Mouse (Mus musculus): Measurements from ENCODE around the gene Gabbr2. TPM values are rescaled to one million over a fixed set of nuclear protein-coding genes. Genes with fewer than 3 reads are reported as not detected.

The Gabbr2 gene
- polyA plus RNA-seq, 1 experiment from 2014 or later, result 0.78 TPM

DNA sequence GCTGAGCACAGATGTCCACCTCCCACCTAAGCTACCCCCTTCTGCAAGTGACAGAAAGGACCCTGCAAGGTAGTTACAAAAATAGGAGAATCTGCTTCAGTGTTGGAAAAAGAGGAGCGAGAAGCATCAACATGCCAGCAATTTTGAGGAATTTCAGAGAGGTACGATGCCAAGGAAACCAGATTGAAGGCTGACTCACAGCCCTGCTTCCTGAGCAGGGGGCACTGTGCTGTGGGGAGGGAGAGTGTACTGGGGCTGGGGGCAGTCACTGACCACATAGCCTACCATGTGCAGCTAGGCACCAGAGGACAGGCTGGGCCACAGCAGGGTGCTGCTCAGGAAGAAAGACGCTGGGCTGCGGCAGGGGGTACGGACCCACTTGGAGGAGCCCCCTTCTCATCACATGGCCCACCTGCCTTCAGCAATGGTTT, 163.5 kb downstream of the Gabbr2 start:
- Histone ChIP-seq H3K4me1 (ENCODE audit: control insufficient read depth, insufficient read depth, low read length) (0 out of 2 replicates have a peak, but pooled peaks cover 9% of the 10 kb centered on the region), H3K9ac (ENCODE audit: low read depth, low read length) (no peak overlapping the region), H3K4me3 (ENCODE audit: low read depth, low read length) (no peak overlapping the region), H3K27ac (replicated peaks; ENCODE audit: low read depth, low read length) (no peak overlapping the region), H3K27me3 (replicated peaks; ENCODE audit: control insufficient read depth, insufficient read depth, low read length) (no peaks in the 10 kb centered on the region), H3K9me3 (ENCODE audit: control insufficient read depth, low read length) (no peaks in the 10 kb centered on the region), H3K36me3 (ENCODE audit: control insufficient read depth, insufficient read depth, low read length) (no peaks in the 10 kb centered on the region), H3K4me2 (ENCODE audit: low read depth, low read length) (no peak overlapping the region)
- ATAC-seq (ENCODE audit: low read depth) (no peak), DNase-seq (ENCODE audit: low spot score) (no peak)
- 62% methylated on average over 5 of the region's 5 CpGs for WGBS

DNA sequence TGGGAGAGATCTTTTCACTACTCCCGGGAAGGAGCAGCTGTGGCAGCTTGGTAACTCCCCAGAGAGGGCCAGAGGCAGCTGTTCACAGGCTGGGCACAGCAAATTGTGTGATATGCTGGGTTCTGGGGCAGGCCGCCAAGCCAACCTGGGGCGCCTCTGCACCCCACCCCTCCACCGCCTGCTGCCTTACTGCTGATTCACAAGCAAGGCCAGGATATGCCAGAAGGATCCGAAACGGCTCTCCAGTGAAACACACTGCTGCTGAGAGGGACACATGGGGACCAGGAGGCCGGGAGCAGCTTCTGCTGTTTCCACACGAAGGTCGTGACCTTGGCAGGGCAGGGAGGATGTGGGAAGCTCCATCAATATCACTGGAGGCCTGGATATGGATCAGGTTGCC, 164.2 kb downstream of the Gabbr2 start:
- Histone ChIP-seq H3K9me3 (ENCODE audit: control insufficient read depth, low read length) (no peaks in the 10 kb centered on the region), H3K4me2 (ENCODE audit: low read depth, low read length) (no peak overlapping the region), H3K27ac (replicated peaks; ENCODE audit: low read depth, low read length) (no peak overlapping the region), H3K9ac (ENCODE audit: low read depth, low read length) (no peak overlapping the region), H3K27me3 (replicated peaks; ENCODE audit: control insufficient read depth, insufficient read depth, low read length) (no peaks in the 10 kb centered on the region), H3K4me3 (ENCODE audit: low read depth, low read length) (no peak overlapping the region), H3K36me3 (ENCODE audit: control insufficient read depth, insufficient read depth, low read length) (no peaks in the 10 kb centered on the region), H3K4me1 (ENCODE audit: control insufficient read depth, insufficient read depth, low read length) (0 out of 2 replicates have a peak, but pooled peaks cover 9% of the 10 kb centered on the region)
- peak; percentile 53 for DNase-seq (ENCODE audit: low spot score)
- WGBS, result 37% methylated on average over 6 of the region's 9 CpGs
- peak; percentile 70 for ATAC-seq (ENCODE audit: low read depth)

DNA sequence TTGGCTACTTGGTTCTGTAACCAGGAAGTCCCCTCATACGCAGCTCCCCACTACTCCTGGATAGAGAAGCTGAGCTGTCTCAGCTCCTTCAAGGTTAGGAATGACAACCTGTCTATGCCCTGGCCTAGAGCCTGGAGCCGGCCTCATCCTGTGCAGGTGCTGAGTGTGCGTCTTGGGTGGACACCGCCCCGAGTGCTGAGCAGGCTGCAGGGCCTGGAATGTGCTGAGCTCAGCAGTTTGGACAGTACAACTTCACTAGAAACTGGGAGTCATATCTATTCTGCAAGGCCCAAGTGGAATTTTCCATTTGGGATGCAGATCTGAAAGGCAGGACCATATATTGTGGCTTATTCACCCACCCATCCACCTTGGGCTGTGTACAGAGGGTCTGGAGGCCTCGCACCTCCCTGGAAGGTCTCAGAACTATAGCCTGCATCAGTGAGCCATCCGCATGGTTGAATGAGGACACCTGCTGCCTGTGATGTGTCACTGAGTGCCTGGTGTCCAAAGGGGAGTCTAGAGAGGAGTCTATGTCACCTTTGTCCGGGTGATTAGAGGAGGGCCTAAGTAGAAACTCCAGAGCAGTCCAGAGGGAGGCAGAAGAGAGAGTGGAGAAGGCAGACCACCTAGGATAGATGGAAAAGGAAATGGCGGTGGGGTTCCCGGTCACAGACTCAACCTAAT, 165.7 kb downstream of the Gabbr2 start:
- Histone ChIP-seq H3K4me1 (ENCODE audit: control insufficient read depth, insufficient read depth, low read length) (0 out of 2 replicates have a peak, but pooled peaks cover 9% of the 10 kb centered on the region), H3K4me3 (ENCODE audit: low read depth, low read length) (no peak overlapping the region), H3K4me2 (ENCODE audit: low read depth, low read length) (no peak overlapping the region), H3K27me3 (replicated peaks; ENCODE audit: control insufficient read depth, insufficient read depth, low read length) (no peaks in the 10 kb centered on the region), H3K36me3 (ENCODE audit: control insufficient read depth, insufficient read depth, low read length) (no peaks in the 10 kb centered on the region), H3K9ac (ENCODE audit: low read depth, low read length) (no peak overlapping the region), H3K27ac (replicated peaks; ENCODE audit: low read depth, low read length) (no peak overlapping the region), H3K9me3 (ENCODE audit: control insufficient read depth, low read length) (no peaks in the 10 kb centered on the region)
- DNase-seq (ENCODE audit: low spot score), result peak; percentile 18
- WGBS, result 83% methylated on average over 10 of the region's 10 CpGs
- no peak for ATAC-seq (ENCODE audit: low read depth)

DNA sequence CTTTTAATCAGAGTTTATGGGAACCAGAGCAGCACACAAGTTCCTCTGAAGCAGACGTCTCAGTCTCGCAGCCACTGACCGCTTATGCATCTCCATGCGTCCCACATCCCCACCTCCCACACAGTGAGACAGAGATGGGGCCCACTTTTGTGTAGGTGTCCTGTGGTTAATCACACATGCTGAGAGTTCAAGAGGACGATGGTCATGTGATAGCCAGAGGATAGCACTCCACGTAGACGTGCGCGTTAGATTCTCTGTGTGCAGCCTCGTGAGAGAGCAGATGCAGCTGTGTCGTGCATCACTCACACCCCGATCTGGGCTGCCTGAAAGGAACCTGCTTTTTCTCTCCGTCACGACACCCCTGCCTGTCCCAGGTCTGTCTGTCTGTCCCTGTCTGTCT, 167.9 kb downstream of the Gabbr2 start:
- H3K4me2 ChIP-seq (ENCODE audit: low read depth, low read length), result no peak overlapping the region
- H3K9ac ChIP-seq (ENCODE audit: low read depth, low read length), result no peak overlapping the region
- no peak overlapping the region for H3K27ac ChIP-seq (replicated peaks; ENCODE audit: low read depth, low read length)
- 85% methylated on average over 14 of the region's 14 CpGs for WGBS
- H3K4me3 ChIP-seq (ENCODE audit: low read depth, low read length), result no peak overlapping the region
- no peak for ATAC-seq (ENCODE audit: low read depth)
- 0 out of 2 replicates have a peak, but pooled peaks cover 9% of the 10 kb centered on the region for H3K4me1 ChIP-seq (ENCODE audit: control insufficient read depth, insufficient read depth, low read length)
- no peaks in the 10 kb centered on the region for H3K36me3 ChIP-seq (ENCODE audit: control insufficient read depth, insufficient read depth, low read length)
- no peaks in the 10 kb centered on the region for H3K27me3 ChIP-seq (replicated peaks; ENCODE audit: control insufficient read depth, insufficient read depth, low read length)
- DNase-seq (ENCODE audit: low spot score), result no peak
- no peaks in the 10 kb centered on the region for H3K9me3 ChIP-seq (ENCODE audit: control insufficient read depth, low read length)

DNA sequence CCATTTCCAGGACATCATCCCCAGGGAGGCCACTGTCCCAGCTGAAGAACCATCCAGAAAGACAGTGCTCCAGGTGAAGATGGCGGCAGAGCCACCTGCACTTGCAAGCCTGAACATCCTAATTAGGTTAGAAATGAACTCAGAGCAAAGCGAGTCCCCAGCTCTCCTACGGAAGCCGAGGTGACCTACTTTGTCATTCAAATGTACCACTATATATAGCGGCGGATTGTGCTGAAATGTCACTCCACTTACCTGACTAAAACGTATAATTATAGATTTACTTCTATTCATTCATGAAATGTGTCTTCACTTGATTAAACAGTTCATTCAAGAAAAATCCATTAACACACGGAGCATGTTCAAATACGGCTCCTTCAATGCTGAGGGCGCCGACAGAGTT, 170.0 kb downstream of the Gabbr2 start:
- H3K9ac ChIP-seq (ENCODE audit: low read depth, low read length), result no peak overlapping the region
- ATAC-seq (ENCODE audit: low read depth), result no peak

DNA sequence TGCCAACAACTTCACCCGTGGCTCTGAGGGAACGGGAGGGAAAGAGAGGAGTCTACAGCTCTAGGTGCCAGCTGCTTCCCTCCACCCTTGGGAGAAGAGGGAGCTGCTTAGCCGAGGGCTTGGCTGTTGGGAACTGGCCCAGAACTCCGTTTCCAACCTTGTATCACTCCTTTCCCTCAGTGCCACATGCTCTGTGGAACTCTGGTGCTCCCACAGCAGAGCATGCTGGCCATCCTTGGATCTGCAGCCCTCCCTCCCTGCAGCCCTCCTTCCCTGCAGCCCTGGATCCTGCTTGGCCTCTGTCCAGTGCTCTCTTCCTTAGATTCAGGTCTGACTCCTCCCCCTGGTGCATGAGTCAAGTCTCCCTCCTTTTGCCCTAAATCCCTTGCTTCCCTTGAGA, 176.7 kb downstream of the Gabbr2 start:
- 80% methylated on average over 4 of the region's 4 CpGs for WGBS
- peak; percentile 44; the same call in 1 of the 2 replicates for ATAC-seq (ENCODE audit: low read depth)
- no peak overlapping the region for H3K4me3 ChIP-seq (ENCODE audit: low read depth, low read length)

More for the DNA sequence above, 170.0 kb downstream of the Gabbr2 start:
- Histone ChIP-seq H3K4me3 (ENCODE audit: low read depth, low read length) (no peak overlapping the region), H3K27me3 (replicated peaks; ENCODE audit: control insufficient read depth, insufficient read depth, low read length) (no peaks in the 10 kb centered on the region), H3K4me2 (ENCODE audit: low read depth, low read length) (no peak overlapping the region), H3K36me3 (ENCODE audit: control insufficient read depth, insufficient read depth, low read length) (no peaks in the 10 kb centered on the region), H3K4me1 (ENCODE audit: control insufficient read depth, insufficient read depth, low read length) (no peaks in the 10 kb centered on the region), H3K27ac (replicated peaks; ENCODE audit: low read depth, low read length) (no peak overlapping the region), H3K9me3 (ENCODE audit: control insufficient read depth, low read length) (no peaks in the 10 kb centered on the region)
- 84% methylated on average over 11 of the region's 11 CpGs for WGBS
- no peak for DNase-seq (ENCODE audit: low spot score)

DNA sequence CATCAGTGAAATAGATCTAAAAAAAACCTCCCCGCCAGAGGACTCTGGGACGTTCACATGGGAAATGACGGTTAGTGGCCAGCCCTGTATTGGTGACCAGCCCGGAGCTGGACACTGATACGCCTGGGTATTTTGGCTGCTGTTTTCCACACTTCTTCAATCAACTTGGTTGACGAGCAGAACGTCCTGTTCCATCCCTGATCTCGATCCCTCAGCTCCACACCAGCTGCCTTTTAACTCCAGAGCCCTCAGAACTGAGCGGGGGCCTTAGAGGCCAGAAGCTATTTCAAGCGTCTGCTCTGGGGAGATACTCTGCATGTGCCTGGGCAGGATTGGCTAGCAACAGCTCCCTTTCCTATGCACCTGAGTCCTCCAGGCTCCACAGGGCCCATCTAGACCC, 177.4 kb downstream of the Gabbr2 start:
- ATAC-seq (ENCODE audit: low read depth) (no peak), DNase-seq (ENCODE audit: low spot score) (no peak)
- H3K9ac ChIP-seq (ENCODE audit: low read depth, low read length), result no peak overlapping the region
- no peaks in the 10 kb centered on the region for H3K9me3 ChIP-seq (ENCODE audit: control insufficient read depth, low read length)
- no peaks in the 10 kb centered on the region for H3K4me1 ChIP-seq (ENCODE audit: control insufficient read depth, insufficient read depth, low read length)
- no peak overlapping the region for H3K4me3 ChIP-seq (ENCODE audit: low read depth, low read length)
- H3K36me3 ChIP-seq (ENCODE audit: control insufficient read depth, insufficient read depth, low read length), result no peaks in the 10 kb centered on the region
- H3K27ac ChIP-seq (replicated peaks; ENCODE audit: low read depth, low read length), result no peak overlapping the region
- H3K27me3 ChIP-seq (replicated peaks; ENCODE audit: control insufficient read depth, insufficient read depth, low read length), result no peaks in the 10 kb centered on the region
- 76% methylated on average over 10 of the region's 10 CpGs for WGBS
- H3K4me2 ChIP-seq (ENCODE audit: low read depth, low read length), result no peak overlapping the region

More for the DNA sequence above, 176.7 kb downstream of the Gabbr2 start:
- H3K9me3 ChIP-seq (ENCODE audit: control insufficient read depth, low read length), result no peaks in the 10 kb centered on the region
- no peaks in the 10 kb centered on the region for H3K4me1 ChIP-seq (ENCODE audit: control insufficient read depth, insufficient read depth, low read length)
- H3K36me3 ChIP-seq (ENCODE audit: control insufficient read depth, insufficient read depth, low read length), result no peaks in the 10 kb centered on the region
- H3K27ac ChIP-seq (replicated peaks; ENCODE audit: low read depth, low read length), result no peak overlapping the region
- H3K27me3 ChIP-seq (replicated peaks; ENCODE audit: control insufficient read depth, insufficient read depth, low read length), result no peaks in the 10 kb centered on the region
- peak; percentile 30 for DNase-seq (ENCODE audit: low spot score)
- H3K9ac ChIP-seq (ENCODE audit: low read depth, low read length), result no peak overlapping the region
- H3K4me2 ChIP-seq (ENCODE audit: low read depth, low read length), result no peak overlapping the region

DNA sequence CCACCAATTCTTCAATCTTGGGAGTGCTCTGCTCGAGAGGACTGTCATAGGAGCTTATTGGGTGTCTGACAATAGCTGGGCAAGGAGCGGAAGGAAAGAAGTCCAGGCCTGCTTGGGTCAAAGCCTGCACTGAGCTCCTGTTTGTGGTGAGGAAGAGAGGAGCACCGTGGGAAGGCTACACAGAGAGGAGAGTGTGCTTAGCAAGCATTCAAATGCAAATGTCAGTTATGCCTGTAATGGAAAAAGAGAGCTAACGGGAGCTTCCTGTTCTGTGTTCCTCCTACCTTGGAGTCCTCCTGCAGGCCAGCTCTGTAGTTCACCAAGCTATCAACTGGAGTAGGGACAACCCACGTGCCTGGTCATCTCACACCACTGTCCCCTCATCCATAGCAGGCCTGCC, 180.5 kb downstream of the Gabbr2 start:
- Histone ChIP-seq H3K4me2 (ENCODE audit: low read depth, low read length) (no peak overlapping the region), H3K4me1 (ENCODE audit: control insufficient read depth, insufficient read depth, low read length) (no peaks in the 10 kb centered on the region), H3K9me3 (ENCODE audit: control insufficient read depth, low read length) (no peaks in the 10 kb centered on the region), H3K4me3 (ENCODE audit: low read depth, low read length) (no peak overlapping the region), H3K9ac (ENCODE audit: low read depth, low read length) (no peak overlapping the region), H3K27ac (replicated peaks; ENCODE audit: low read depth, low read length) (no peak overlapping the region), H3K36me3 (ENCODE audit: control insufficient read depth, insufficient read depth, low read length) (no peaks in the 10 kb centered on the region), H3K27me3 (replicated peaks; ENCODE audit: control insufficient read depth, insufficient read depth, low read length) (no peaks in the 10 kb centered on the region)
- DNase-seq (ENCODE audit: low spot score), result no peak
- no peak for ATAC-seq (ENCODE audit: low read depth)
- 67% methylated on average over 5 of the region's 5 CpGs for whole genome bisulfite sequencing

DNA sequence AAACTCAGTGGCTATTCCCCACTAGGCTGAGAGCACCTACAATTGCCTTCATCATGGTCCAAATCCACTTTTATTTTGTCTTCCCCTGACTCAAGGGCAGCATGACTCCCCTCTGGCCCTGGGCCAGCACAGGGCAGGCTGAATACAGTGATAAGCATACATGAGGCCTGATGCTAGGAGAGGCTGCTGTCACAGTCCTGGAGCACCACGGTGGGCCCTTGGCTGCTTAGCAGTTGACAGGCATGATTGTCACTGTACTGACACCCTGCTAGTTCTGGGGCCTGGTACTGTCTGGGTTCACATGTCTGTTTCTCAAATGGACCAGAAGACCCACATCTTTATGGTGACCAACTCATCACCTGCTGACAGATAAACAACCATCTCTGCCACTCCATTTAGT, 184.8 kb downstream of the Gabbr2 start:
- WGBS, result 73% methylated on average over 1 of the region's 1 CpGs

More for the DNA sequence above, 184.8 kb downstream of the Gabbr2 start:
- Histone ChIP-seq H3K4me2 (ENCODE audit: low read depth, low read length) (no peak overlapping the region), H3K27ac (replicated peaks; ENCODE audit: low read depth, low read length) (no peak overlapping the region), H3K4me1 (ENCODE audit: control insufficient read depth, insufficient read depth, low read length) (no peaks in the 10 kb centered on the region), H3K36me3 (ENCODE audit: control insufficient read depth, insufficient read depth, low read length) (no peaks in the 10 kb centered on the region), H3K9ac (ENCODE audit: low read depth, low read length) (no peak overlapping the region), H3K9me3 (ENCODE audit: control insufficient read depth, low read length) (no peaks in the 10 kb centered on the region), H3K27me3 (replicated peaks; ENCODE audit: control insufficient read depth, insufficient read depth, low read length) (no peaks in the 10 kb centered on the region), H3K4me3 (ENCODE audit: low read depth, low read length) (no peak overlapping the region)
- no peak for ATAC-seq (ENCODE audit: low read depth)
- no peak for DNase-seq (ENCODE audit: low spot score)
